Mouse (Mus musculus) kidney, adult 2 months (tissue): ENCODE data around the gene Reg3b.

Experiments used
- CTCF ChIP-seq: fragments of 200-500 bp; conservative IDR thresholded peaks from 2 replicates; pipeline ENCODE4 v1.5.1; 2011; ENCODE audit warnings: low read depth, mild to moderate bottlenecking, control low read depth, low read length, moderate library complexity, mixed read lengths; ENCODE audit not compliant: insufficient read depth, insufficient read length
- POLR2A ChIP-seq: fragments of 200-500 bp; IDR thresholded peaks from one replicate; pipeline ENCODE4 v1.6.1; 2011; ENCODE audit warnings: low read depth, low read length, control low read depth

GRCm38 (mm10) chr6:78341689-78342088 is 28.8 kb upstream of the Reg3b start:
- no peak for TF ChIP-seq CTCF
- TF ChIP-seq POLR2A, result no peak
